Mouse (Mus musculus): Measurements from ENCODE around the gene Vars. TPM values are rescaled to one million over a fixed set of nuclear protein-coding genes. Genes with fewer than 3 reads are reported as not detected.
"Not testable (repeated sequence)": the region's sequence is repeated elsewhere in the genome, so short reads cannot be mapped to it uniquely, and the experiment has no call there.

The Vars gene
- polyA plus RNA-seq, 1 experiment, result 208 TPM

DNA sequence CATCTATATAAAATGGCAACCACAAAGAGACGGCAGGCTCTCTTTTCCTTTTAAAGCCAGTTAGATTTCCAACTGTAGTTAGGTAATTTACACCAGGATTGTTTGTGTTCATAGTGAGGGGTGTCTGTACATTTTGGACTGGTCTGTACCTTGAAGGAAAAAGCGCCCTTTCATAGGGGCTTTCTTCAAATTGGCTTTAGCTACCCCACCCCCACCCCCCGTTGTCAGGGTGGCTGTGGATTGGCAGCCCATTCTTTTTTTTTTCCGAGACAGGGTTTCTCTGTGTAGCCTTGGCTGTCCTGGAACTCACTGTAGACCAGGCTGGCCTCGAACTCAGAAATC lies 3.7 kb upstream of the Vars start:
- TF ChIP-seq MYOG (IDR thresholded peaks at IDR 0.05; ENCODE audit: control insufficient read depth in 1 of 3, insufficient read depth in 1 of 3, insufficient read length in 2 of 3, low read depth in 2 of 3), result no peak
- TF ChIP-seq REST (IDR thresholded peaks at IDR 0.05; ENCODE audit: insufficient read depth, insufficient read length), result no peak
- no peak for TF ChIP-seq CEBPB (IDR thresholded peaks at IDR 0.05; ENCODE audit: insufficient read depth, poor library complexity, severe bottlenecking)
- TF ChIP-seq TCF12 (IDR thresholded peaks at IDR 0.05; ENCODE audit: insufficient read depth, poor library complexity, severe bottlenecking), result no peak
- TF ChIP-seq SRF (IDR thresholded peaks at IDR 0.05; ENCODE audit: control insufficient read depth, insufficient read length, low read depth), result no peak
- TF ChIP-seq TCF3 (IDR thresholded peaks at IDR 0.05; ENCODE audit: insufficient read length, low read depth), result no peak
- TF ChIP-seq E2F4 (IDR thresholded peaks at IDR 0.05; ENCODE audit: insufficient read depth), result no peak
- no peak for TF ChIP-seq POLR2A (IDR thresholded peaks at IDR 0.05; ENCODE audit: insufficient read length, low read depth)
- TF ChIP-seq MYOD1 (IDR thresholded peaks at IDR 0.05; ENCODE audit: control insufficient read depth in 1 of 3, insufficient read length in 2 of 3, low read depth in 2 of 3), result no peak
- TF ChIP-seq MAX (IDR thresholded peaks at IDR 0.05; ENCODE audit: low read depth), result no peak
- TF ChIP-seq POLR2AphosphoS2 (IDR thresholded peaks at IDR 0.05; ENCODE audit: insufficient read length, low read depth), result no peak
- TF ChIP-seq USF1 (IDR thresholded peaks at IDR 0.05; ENCODE audit: low read depth), result no peak
- peaks cover 14% of the 10 kb centered on the region for H3K36me3 ChIP-seq (ENCODE audit: control insufficient read depth, insufficient read depth)
- H3K27me3 ChIP-seq (ENCODE audit: control insufficient read depth, insufficient read depth, insufficient read length), result no peaks in the 10 kb centered on the region
- peak overlapping the region; percentile 79 for H3K4me2 ChIP-seq (ENCODE audit: low read depth)
- no peak overlapping the region for H3K4me3 ChIP-seq
- peaks cover 38% of the 10 kb centered on the region for H3K79me2 ChIP-seq (ENCODE audit: control insufficient read depth, insufficient read depth)
- H3ac ChIP-seq (ENCODE audit: control insufficient read depth, insufficient read length), result no peak overlapping the region

DNA sequence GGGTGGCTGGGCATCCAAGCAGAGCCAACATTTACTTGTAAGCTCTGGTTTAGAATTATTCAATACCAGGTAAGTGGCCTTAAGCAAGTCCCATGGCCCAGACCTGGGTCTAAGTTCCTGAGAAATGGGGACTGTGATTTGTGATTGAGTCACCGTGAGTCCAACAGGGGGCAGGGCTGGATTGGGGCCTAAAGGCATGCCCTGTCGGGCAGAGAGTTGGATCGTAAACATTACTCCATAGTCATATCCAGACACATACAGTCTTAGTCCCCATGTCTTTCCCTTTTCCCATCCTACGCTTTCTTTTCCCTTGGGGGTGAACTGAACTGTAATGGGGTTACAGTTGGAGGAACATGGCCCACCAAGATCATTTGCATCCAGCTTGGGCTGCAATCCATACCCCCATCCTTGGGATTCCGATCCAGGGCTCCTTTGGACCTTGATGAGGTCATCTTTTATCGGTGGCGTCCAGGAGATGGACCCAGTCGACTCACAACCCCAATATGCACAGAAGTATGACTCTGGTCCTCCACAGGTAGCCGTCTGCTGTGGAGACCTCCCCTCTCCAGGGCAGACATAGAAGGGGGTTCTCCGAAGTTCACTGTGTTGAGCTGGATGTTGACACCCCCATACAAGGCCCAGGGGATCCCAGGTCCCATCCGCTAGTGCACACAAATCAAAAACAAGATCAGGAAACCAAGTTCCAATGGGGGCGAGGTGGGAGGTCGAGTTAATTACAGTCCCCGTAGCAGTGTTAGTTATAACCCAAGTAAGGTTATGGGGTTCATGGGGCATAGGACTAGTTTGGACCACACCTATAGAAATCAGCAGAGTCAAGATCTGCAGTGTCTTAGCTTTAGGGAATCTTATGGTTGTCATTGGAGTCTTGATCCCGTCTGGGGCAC lies 2.0 kb upstream of the Vars start:
- peaks cover 11% of the 10 kb centered on the region for H3K36me3 ChIP-seq (ENCODE audit: control insufficient read depth, insufficient read depth)
- H3K79me2 ChIP-seq (ENCODE audit: control insufficient read depth, insufficient read depth), result peaks cover 54% of the 10 kb centered on the region
- no peak for TF ChIP-seq TCF3 (IDR thresholded peaks at IDR 0.05; ENCODE audit: insufficient read length, low read depth)
- TF ChIP-seq SRF (IDR thresholded peaks at IDR 0.05; ENCODE audit: control insufficient read depth, insufficient read length, low read depth), result no peak
- TF ChIP-seq TCF12 (IDR thresholded peaks at IDR 0.05; ENCODE audit: insufficient read depth, poor library complexity, severe bottlenecking), result no peak
- H3K27me3 ChIP-seq (ENCODE audit: control insufficient read depth, insufficient read depth, insufficient read length), result no peaks in the 10 kb centered on the region
- no peak overlapping the region for H3ac ChIP-seq (ENCODE audit: control insufficient read depth, insufficient read length)
- H3K4me3 ChIP-seq, result peak overlapping the region; percentile 98
- H3K4me2 ChIP-seq (ENCODE audit: low read depth), result peak overlapping the region; percentile 79

DNA sequence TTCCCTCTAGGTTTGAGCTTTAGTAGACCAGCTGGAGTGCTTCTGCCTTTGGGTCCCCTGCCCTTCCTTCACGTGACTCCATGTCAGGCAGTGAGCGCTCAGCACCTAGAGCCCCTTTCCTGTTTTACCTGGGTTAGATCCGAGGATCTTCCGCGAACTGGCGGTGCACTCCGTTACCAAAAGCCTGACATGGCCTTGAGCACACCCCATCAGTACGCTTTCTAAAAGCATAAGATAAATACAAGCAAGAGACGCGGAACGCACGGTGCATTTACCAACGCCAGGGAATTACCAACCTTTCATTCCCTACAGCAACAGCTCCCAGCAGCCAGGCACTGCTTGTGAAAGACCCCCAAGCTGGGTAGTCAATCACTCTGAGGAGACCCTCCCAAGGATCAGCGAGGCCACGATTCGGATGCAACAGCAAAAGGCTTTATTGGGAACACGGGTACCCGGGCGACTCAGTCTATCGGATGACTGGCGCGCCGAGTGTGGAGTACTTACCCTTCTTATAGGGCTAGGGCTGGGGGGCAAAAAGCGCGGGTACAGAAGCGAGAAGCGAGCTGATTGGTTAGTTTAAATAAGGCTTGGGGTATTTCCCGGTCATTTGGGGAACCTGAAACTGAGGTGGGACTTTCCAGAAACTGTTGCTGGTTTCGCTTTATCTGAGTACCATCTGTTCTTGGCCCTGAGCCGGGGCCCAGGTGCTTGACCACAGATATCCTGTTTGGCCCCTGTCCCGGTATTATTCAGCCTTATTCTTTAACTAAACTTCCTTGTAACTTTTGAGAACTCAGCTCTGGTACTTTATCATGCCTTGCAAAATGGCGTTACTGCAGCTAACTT lies 693 bp upstream of the Vars start:
- not testable (repeated sequence) for H3K27me3 ChIP-seq (ENCODE audit: control insufficient read depth, insufficient read depth, insufficient read length)
- peak overlapping the region; percentile 98 for H3K4me3 ChIP-seq
- H3K79me2 ChIP-seq (ENCODE audit: control insufficient read depth, insufficient read depth), result peaks cover 67% of the 10 kb centered on the region
- peak overlapping the region; percentile 79 for H3K4me2 ChIP-seq (ENCODE audit: low read depth)
- H3K36me3 ChIP-seq (ENCODE audit: control insufficient read depth, insufficient read depth), result peaks cover 14% of the 10 kb centered on the region
- peak; percentile 33 for TF ChIP-seq POLR2A (IDR thresholded peaks at IDR 0.05; ENCODE audit: insufficient read length, low read depth)
- peak; percentile 42 for TF ChIP-seq USF1 (IDR thresholded peaks at IDR 0.05; ENCODE audit: low read depth)
- H3ac ChIP-seq (ENCODE audit: control insufficient read depth, insufficient read length), result peak overlapping the region; percentile 92

DNA sequence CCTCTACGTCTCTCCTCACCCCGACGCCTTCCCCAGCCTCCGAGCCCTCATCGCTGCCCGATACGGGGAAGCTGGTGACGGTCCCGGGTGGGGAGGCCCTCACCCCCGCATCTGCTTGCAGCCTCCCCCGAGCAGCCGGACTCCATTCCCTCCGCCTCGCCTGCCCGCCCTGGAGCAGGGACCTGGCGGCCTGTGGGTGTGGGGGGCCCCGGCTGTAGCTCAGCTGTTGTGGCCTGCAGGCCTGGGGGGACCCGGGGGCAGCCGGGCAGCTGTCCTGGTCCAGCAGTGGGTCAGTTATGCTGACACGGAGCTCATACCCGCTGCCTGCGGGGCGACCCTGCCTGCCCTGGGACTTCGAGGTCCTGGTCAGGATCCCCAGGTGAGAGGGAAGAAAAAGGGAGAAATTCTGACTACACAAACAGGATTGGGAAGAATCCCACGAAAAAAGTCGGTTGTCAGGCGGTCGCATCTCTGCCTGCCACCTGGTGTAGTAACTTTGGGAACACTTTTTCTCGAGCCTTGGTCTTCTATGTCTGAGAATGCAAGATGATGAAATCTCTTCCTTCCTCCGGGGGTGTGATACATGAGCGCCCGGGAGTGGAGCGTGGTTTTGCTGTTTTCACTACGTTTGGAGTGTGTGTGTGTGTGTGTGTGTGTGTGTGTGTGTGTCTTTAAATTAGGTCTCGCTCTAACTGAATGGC lies 815 bp downstream of the Vars start:
- peak; percentile 8 for TF ChIP-seq POLR2AphosphoS2 (IDR thresholded peaks at IDR 0.05; ENCODE audit: insufficient read length, low read depth)
- TF ChIP-seq E2F4 (IDR thresholded peaks at IDR 0.05; ENCODE audit: insufficient read depth), result no peak
- TF ChIP-seq USF1 (IDR thresholded peaks at IDR 0.05; ENCODE audit: low read depth), result no peak
- TF ChIP-seq SRF (IDR thresholded peaks at IDR 0.05; ENCODE audit: control insufficient read depth, insufficient read length, low read depth), result no peak
- TF ChIP-seq REST (IDR thresholded peaks at IDR 0.05; ENCODE audit: insufficient read depth, insufficient read length), result no peak
- peak in 2 of 3 experiments; percentile 83 to 85 for TF ChIP-seq MYOG (IDR thresholded peaks at IDR 0.05; ENCODE audit: control insufficient read depth in 1 of 3, insufficient read depth in 1 of 3, insufficient read length in 2 of 3, low read depth in 2 of 3)
- no peak for TF ChIP-seq MAX (IDR thresholded peaks at IDR 0.05; ENCODE audit: low read depth)
- TF ChIP-seq POLR2A (IDR thresholded peaks at IDR 0.05; ENCODE audit: insufficient read length, low read depth), result peak; percentile 15
- TF ChIP-seq TCF3 (IDR thresholded peaks at IDR 0.05; ENCODE audit: insufficient read length, low read depth), result peak; percentile 30
- TF ChIP-seq TCF12 (IDR thresholded peaks at IDR 0.05; ENCODE audit: insufficient read depth, poor library complexity, severe bottlenecking), result no peak
- TF ChIP-seq MYOD1 (IDR thresholded peaks at IDR 0.05; ENCODE audit: control insufficient read depth in 1 of 3, insufficient read length in 2 of 3, low read depth in 2 of 3), result peak in 2 of 3 experiments; percentile 69 to 76
- TF ChIP-seq CEBPB (IDR thresholded peaks at IDR 0.05; ENCODE audit: insufficient read depth, poor library complexity, severe bottlenecking), result peak; percentile 69; the same call in 1 of the 2 replicates
- Histone ChIP-seq H3K36me3 (ENCODE audit: control insufficient read depth, insufficient read depth) (peaks cover 28% of the 10 kb centered on the region), H3K4me3 (peak overlapping the region; percentile 98), H3ac (ENCODE audit: control insufficient read depth, insufficient read length) (peak overlapping the region; percentile 92), H3K27me3 (ENCODE audit: control insufficient read depth, insufficient read depth, insufficient read length) (no peaks in the 10 kb centered on the region), H3K79me2 (ENCODE audit: control insufficient read depth, insufficient read depth) (peaks cover 73% of the 10 kb centered on the region), H3K4me2 (ENCODE audit: low read depth) (peak overlapping the region; percentile 98)

All from myocyte (in vitro differentiated cells).